Mouse (Mus musculus) cortical plate, adult 2 months (tissue): ENCODE results near the gene Tmem273.

Experiments used
- CTCF ChIP-seq: fragments of 200-500 bp; IDR thresholded peaks from 2 replicates; pipeline ENCODE4 v1.5.1; 2011; ENCODE audit warnings: mild to moderate bottlenecking, control low read depth, low read length; ENCODE audit not compliant: insufficient read depth; ENCODE audit errors: extremely low read depth
- POLR2A ChIP-seq: fragments of 200-500 bp; IDR thresholded peaks from 2 replicates; pipeline ENCODE4 v1.6.1; 2011; ENCODE audit warnings: mild to moderate bottlenecking, low read length, control low read depth; ENCODE audit not compliant: insufficient read depth; ENCODE audit errors: extremely low read depth

DNA sequence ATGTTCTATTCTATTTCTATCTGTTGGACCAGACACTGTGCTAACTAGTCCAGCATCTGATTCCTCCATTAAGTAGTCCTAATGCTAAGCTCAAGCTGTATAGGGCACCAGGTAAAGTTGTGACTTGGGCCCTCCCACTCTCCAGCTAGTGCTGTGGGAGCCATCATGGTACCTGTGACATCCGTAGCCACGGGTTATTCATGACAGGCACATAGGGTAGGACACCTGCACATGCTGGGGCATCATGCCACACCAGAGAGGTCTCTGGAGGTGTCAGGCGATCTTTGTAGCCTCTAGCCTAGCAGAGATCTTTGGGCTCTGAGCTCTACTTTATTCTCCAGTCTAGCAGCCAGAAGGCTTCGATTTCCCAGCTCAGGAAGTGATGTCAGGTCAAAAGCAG lies 2.9 kb upstream of the Tmem273 start:
- no peak for TF ChIP-seq CTCF
- TF ChIP-seq POLR2A: no peak
